Mouse (Mus musculus) embryonic fibroblast, embryonic 13.5 days (primary cell): ENCODE measurements around the gene Lurap1l. TPM values are rescaled to one million over a fixed set of nuclear protein-coding genes. Genes with fewer than 3 reads are reported as not detected.

Experiments
- H3K27ac ChIP-seq: 2 replicates; pipeline ENCODE4 v1.5.1; 2012; ENCODE audit warnings: low read length, control low read depth, inconsistent platforms; ENCODE audit not compliant: insufficient read depth
- H3K4me1 ChIP-seq: 2 replicates; pipeline ENCODE4 v1.6.1; 2011; ENCODE audit warnings: low read length; ENCODE audit not compliant: control insufficient read depth, insufficient read depth
- H3K4me3 ChIP-seq: 2 replicates; pipeline ENCODE4 v1.5.1; 2011; ENCODE audit warnings: mild to moderate bottlenecking, control low read depth, low read length; ENCODE audit not compliant: insufficient read depth
- CTCF ChIP-seq: IDR thresholded peaks from 2 replicates; pipeline ENCODE4 v1.5.1; 2011; ENCODE audit warnings: mild to moderate bottlenecking, control low read depth, low read length, moderate library complexity, borderline replicate concordance; ENCODE audit not compliant: insufficient read depth
- POLR2A ChIP-seq: IDR thresholded peaks from 2 replicates; pipeline ENCODE4 v1.6.1; 2011; ENCODE audit warnings: low read depth, mild to moderate bottlenecking, control low read depth, low read length, moderate library complexity
- polyA plus RNA-seq: library from polyadenylated mRNA; stranded (reverse); fragments of >200 nt; gene quantifications from 2 replicates; pipeline ENCODE4 v1.2.4, GENCODE M21; 2011; ENCODE audit warnings: low read depth; ENCODE audit not compliant: missing spikeins, insufficient read length

Gene Lurap1l
- polyA plus RNA-seq, 1 experiment: 92.6 TPM

DNA sequence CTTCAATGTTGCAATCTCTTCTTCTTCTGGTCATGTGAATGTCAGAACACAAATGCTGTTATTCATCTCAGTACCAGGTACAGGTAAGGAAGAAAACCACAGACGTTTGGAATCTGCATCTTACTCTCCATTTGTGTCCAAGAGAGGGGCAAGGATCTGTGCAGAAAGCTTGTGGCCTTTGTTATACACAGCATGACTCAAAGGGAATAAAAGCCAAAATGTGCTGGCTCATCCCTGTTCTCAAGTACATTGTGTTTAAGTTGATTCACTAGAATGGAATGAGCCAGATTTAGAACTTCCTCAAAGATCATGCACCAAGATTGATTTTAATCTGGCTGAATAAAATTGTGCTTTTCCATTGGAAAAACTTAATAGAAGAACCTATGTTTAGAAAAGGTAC lies 61.4 kb downstream of the Lurap1l start:
- Histone ChIP-seq H3K27ac (peak overlapping the region; percentile 90), H3K4me1 (peaks cover 4% of the 10 kb centered on the region; the same call in 1 of the 2 replicates), H3K4me3 (no peak overlapping the region)
- TF ChIP-seq POLR2A (no peak), CTCF (no peak)

DNA sequence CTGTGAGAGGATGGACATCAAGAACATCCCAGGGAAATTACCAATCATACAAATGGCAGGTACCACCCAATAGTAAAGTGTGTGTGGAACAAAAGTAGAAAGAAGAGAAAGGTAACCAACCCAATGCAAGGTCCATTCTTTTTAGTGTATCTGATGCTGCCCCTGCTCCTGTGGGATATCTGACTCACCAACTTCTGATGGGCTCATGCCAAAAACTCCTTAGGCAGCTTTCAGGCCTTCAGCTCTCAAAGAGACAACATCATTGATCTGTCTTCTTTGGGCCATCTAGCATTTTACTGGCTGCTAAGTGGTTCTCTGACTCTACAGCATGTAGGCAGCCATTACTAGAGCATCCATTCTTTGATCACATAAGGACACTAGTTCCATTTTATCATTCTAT lies 63.5 kb downstream of the Lurap1l start:
- Histone ChIP-seq H3K27ac (no peak overlapping the region), H3K4me1 (peaks cover 4% of the 10 kb centered on the region; the same call in 1 of the 2 replicates), H3K4me3 (no peak overlapping the region)
- TF ChIP-seq POLR2A: no peak
- no peak for TF ChIP-seq CTCF

DNA sequence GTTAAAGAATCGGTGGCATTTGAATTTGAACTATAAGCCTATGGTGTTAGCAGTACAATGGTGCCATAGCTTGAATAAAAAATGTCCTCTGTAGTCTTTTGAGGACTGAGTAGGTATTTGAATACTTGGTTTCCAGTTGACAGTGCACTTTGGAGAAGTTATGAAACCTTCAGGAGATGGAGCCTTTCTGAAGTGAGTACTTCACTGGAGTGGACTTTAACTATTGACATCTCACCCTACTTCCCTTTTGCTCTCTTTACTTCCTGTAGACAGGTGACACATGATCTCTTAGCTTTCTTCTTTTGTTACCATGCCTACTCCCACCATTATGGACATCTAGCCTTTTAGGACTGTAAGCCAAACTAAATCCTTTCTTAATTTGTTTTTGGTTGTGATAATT lies 80.4 kb downstream of the Lurap1l start:
- Histone ChIP-seq H3K4me1 (no peaks in the 10 kb centered on the region), H3K27ac (no peak overlapping the region), H3K4me3 (no peak overlapping the region)
- TF ChIP-seq CTCF (no peak), POLR2A (no peak)

DNA sequence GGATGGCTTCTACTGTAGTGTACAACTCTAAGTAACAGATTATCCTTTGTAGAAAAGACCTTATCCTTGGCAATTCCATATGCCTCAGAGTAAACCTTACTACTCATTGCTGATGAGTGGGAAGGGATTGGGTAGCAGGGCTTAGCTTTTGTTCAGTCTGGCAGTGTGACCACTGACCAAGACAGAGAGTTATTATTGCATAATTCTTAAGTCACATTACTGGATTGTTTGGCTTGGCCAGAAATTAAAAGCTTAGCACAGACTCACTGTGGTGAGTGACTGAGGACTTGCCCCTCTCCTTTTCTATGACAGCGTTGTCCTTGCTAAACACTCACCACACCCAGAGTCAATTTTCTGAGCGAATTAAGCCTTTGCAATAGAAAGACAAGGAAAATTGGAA lies 93.1 kb downstream of the Lurap1l start:
- H3K27ac ChIP-seq: no peak overlapping the region
- H3K4me1 ChIP-seq: no peaks in the 10 kb centered on the region
- H3K4me3 ChIP-seq: no peak overlapping the region
- TF ChIP-seq POLR2A: no peak
- no peak for TF ChIP-seq CTCF

Other genes with a start within 250 kb of the Lurap1l start
- not detected in 2 replicates for gene Tyrp1, start 76.5 kb upstream of the Lurap1l start, polyA plus RNA-seq